In the genomic region with DNA sequence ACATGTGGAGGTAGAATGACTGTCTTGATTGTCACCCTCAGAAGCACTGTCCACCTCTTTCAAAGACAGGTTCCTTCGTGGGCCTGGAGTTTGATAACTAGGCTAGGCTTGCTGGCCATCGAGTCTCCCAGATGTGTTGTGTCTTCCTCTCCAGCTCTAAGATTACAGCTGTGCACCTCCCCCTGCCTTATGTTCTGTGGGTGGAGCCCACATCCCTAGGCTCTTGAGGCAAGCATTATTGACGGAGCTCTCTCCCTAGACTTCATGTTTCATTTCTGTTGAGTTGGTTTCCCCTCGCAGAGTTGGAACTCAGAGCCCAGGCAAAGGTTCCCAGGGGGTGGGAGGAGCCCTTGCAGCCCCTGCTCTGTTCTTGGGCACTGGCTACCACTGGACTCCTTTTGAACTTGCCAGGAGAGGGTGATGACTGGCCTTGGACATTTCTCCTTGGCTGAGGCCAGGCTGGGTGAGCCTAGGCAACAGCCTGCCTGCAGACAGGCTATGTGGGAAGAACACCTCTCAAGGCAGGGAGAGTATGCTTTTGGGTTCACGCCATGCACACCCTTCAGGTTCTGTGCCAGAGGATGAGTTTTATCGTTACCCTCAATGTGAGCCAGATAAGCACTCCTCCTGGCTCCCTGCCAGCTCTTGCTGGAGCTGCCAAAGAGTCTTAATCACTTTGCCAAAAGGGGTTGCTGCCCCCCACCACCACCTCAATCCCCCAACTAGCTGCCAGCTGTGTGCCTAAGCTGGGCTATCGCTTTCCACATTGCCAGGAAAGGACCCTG, we compare ENCODE assay signal across 9 mouse cellular contexts. TPM values are rescaled to one million over a fixed set of nuclear protein-coding genes. Genes with fewer than 3 reads are reported as not detected.
DNase-seq lines count a peak whose midpoint lies in the region; ATAC-seq and TF ChIP-seq lines count a peak whose summit lies in the region.
"Had no signal": no experiment of that assay in that cellular context is flagged by ENCODE, and none has a peak within 500 bp of the region (broad histone marks: within the 10 kb centered on the region; RNA-seq: fewer than 3 reads in every experiment).

No protein-coding gene starts in this region.

- H3K4me1 ChIP-seq in heart, embryonic 10.5 days, result peaks cover 32% of the 10 kb centered on the region
- H3K4me1 ChIP-seq in G1E (ENCODE audit: insufficient read depth, low read depth, low read length), result peaks cover 85% of the 10 kb centered on the region
- peaks cover 11 to 19% of the 10 kb centered on the region in 2 experiments for H3K4me1 ChIP-seq in heart, embryonic 14.5 days (ENCODE audit: control insufficient read depth in 2 of 2, insufficient read depth in 2 of 2, low read length in 2 of 2)
- H3K4me1 ChIP-seq in stomach, embryonic 15.5 days, result peaks cover 6% of the 10 kb centered on the region; the same call in 1 of the 2 replicates

- DNase-seq in heart, embryonic 10.5 days (ENCODE audit: low spot score), result peak; percentile 91
- DNase-seq in heart, postnatal 25 days (ENCODE audit: low spot score), result no peak
- peak; percentile 47 for DNase-seq in G1E (ENCODE audit: low spot score)
- peak; percentile 40 to 56 for DNase-seq in cerebellum, adult 18-20 months
- DNase-seq in lung, postnatal 10 days, result peak; percentile 38
- no peak for DNase-seq in T-cell, adult 2 months (ENCODE audit: low spot score)

- intact Hi-C loops in heart, postnatal 25 days (cut with DNase I), result no loop called here

- WGBS in heart, embryonic 10.5 days, result 36% methylated on average over 7 of the region's 7 CpGs
- 36% methylated on average over 7 of the region's 7 CpGs for WGBS in heart, embryonic 14.5 days
- 44% methylated on average over 7 of the region's 7 CpGs for WGBS in stomach, embryonic 15.5 days

- TF ChIP-seq CTCF in G1E (IDR thresholded peaks at IDR 0.05; ENCODE audit: low read depth, low read length), result no peak

- H3K36me3 ChIP-seq in heart, embryonic 10.5 days, result no peaks in the 10 kb centered on the region
- no peaks in the 10 kb centered on the region for H3K36me3 ChIP-seq in G1E (replicated peaks)
- no peaks in the 10 kb centered on the region for H3K36me3 ChIP-seq in heart, embryonic 14.5 days (ENCODE audit: control insufficient read depth, insufficient read depth, low read length)
- no peaks in the 10 kb centered on the region for H3K36me3 ChIP-seq in stomach, embryonic 15.5 days

- no peak overlapping the region for H3K4me2 ChIP-seq in heart, embryonic 14.5 days (ENCODE audit: low read length)
- H3K4me2 ChIP-seq in stomach, embryonic 15.5 days, result no peak overlapping the region

- no peak overlapping the region; the same call in 1 of the 2 replicates for H3K4me3 ChIP-seq in heart, embryonic 10.5 days
- peak overlapping the region; percentile 63; the same call in 1 of the 2 replicates for H3K4me3 ChIP-seq in G1E (ENCODE audit: low read depth, low read length)
- H3K4me3 ChIP-seq in heart, embryonic 14.5 days (ENCODE audit: control insufficient read depth in 1 of 2, insufficient read depth in 1 of 2, low read depth in 1 of 2, low read length in 2 of 2), result no peak overlapping the region
- H3K4me3 ChIP-seq in stomach, embryonic 15.5 days (replicated peaks), result no peak overlapping the region
- H3K4me3 ChIP-seq: myocyte had no signal

- H3K9me3 ChIP-seq in heart, embryonic 10.5 days, result no peaks in the 10 kb centered on the region
- H3K9me3 ChIP-seq in G1E (replicated peaks), result no peaks in the 10 kb centered on the region
- H3K9me3 ChIP-seq in heart, embryonic 14.5 days (ENCODE audit: control insufficient read depth, low read length), result no peaks in the 10 kb centered on the region
- H3K9me3 ChIP-seq in stomach, embryonic 15.5 days, result no peaks in the 10 kb centered on the region

- no peak overlapping the region for H3K9ac ChIP-seq in heart, embryonic 14.5 days (ENCODE audit: low read length)
- H3K9ac ChIP-seq in stomach, embryonic 15.5 days, result no peak overlapping the region

- peak; percentile 57 for ATAC-seq in G1E (ENCODE audit: extremely low read depth, insufficient number of reproducible peaks, low FRiP score, poor library complexity, severe bottlenecking)
- ATAC-seq in heart, embryonic 14.5 days (ENCODE audit: insufficient number of reproducible peaks, insufficient read depth, low FRiP score, low read depth), result peak; percentile 18; the same call in 1 of the 2 replicates
- ATAC-seq in stomach, embryonic 15.5 days (ENCODE audit: insufficient read depth, low FRiP score, low read depth), result peak; percentile 80

- peak overlapping the region; percentile 80 for H3K27ac ChIP-seq in heart, embryonic 10.5 days
- peak overlapping the region; percentile 22; a peak in 3 of 4 replicates for H3K27ac ChIP-seq in heart, embryonic 14.5 days (replicated peaks in 1 of 2; ENCODE audit: control insufficient read depth in 1 of 2, insufficient read depth in 1 of 2, low read depth in 2 of 2, low read length in 2 of 2)
- H3K27ac ChIP-seq in stomach, embryonic 15.5 days, result peak overlapping the region; percentile 49; the same call in 1 of the 2 replicates

- no peaks in the 10 kb centered on the region for H3K27me3 ChIP-seq in heart, embryonic 10.5 days (ENCODE audit: insufficient read depth, poor library complexity, severe bottlenecking)
- H3K27me3 ChIP-seq in G1E (ENCODE audit: insufficient read depth, low read length), result no peaks in the 10 kb centered on the region
- no peaks in the 10 kb centered on the region for H3K27me3 ChIP-seq in heart, embryonic 14.5 days (ENCODE audit: control insufficient read depth, insufficient read depth, low read length)
- no peaks in the 10 kb centered on the region for H3K27me3 ChIP-seq in stomach, embryonic 15.5 days (replicated peaks)

RNA-seq across cellular contexts. Expression of gene Lipc, which starts 30.1 kb away (rescaled TPM):
- 0.11 and 1.9 TPM in 2 replicates for polyA plus RNA-seq in heart, embryonic 10.5 days (2016; fragmentation: Nextera tagmentation; extraction: Ambion mirVana)
- under 1 TPM in 1 of 2 experiments, not detected in 1; 0.31 TPM for total RNA-seq in heart, postnatal 25 days (2021)
- total RNA-seq in G1E (2014; fragmentation: Nextera tagmentation) (not detected in 2 replicates), G1E (2017) (0.11 and 0.52 TPM in 2 replicates)
- polyA plus RNA-seq in G1E (2012), result not detected in 2 replicates
- 0.19 and 0.38 TPM in 2 replicates for polyA plus RNA-seq in heart, embryonic 14.5 days (2014; fragmentation: Nextera tagmentation; extraction: Ambion mirVana)
- polyA plus RNA-seq in stomach, embryonic 15.5 days (2015; fragmentation: Nextera tagmentation; extraction: Ambion mirVana), result 3.3 and 3.6 TPM in 2 replicates

Comparison
In these comparisons a context has a peak if more than half of its experiments do, and no peak if none do; other contexts are left out.
1. DNase-seq: peak in heart, embryonic 10.5 days (single experiment), G1E (single experiment), cerebellum, adult 18-20 months (2 of 2) and lung, postnatal 10 days (single experiment); none in heart, postnatal 25 days (single experiment) and T-cell, adult 2 months (single experiment).
2. H3K27ac ChIP-seq: peak in every context shown above with its lines; median percentile 80 in heart, embryonic 10.5 days; 49 in stomach, embryonic 15.5 days; 22 in heart, embryonic 14.5 days.
3. ATAC-seq: peak in every context shown above with its lines; median percentile 80 in stomach, embryonic 15.5 days; 57 in G1E; 18 in heart, embryonic 14.5 days.